Mouse (Mus musculus): ENCODE measurements around the gene Mdh2.
A peak's percentile ranks its signal among the peaks of the same experiment; 100 is the strongest.

Mdh2 gene

DNA sequence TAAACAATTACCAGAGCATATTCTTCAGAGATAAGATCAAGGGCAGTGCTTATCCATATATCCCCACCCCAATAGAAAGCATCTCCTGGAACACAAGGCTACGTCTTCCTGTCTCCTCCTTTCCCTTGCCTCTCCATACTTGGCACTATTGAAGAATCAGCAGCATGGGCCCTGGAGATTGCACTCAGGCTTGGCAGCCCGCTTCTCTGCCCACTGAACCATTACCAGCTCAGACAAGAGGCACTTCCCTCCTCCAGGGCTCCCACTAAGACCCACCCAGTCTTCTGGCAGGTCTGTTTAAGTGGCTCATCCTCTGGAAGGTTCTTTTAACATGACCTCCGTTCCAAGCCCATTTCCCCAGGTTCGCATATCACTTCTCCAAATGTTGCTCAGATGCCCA is 1.7 kb upstream of the Mdh2 start:
- DNase-seq (ENCODE audit: low spot score), result no peak

DNA sequence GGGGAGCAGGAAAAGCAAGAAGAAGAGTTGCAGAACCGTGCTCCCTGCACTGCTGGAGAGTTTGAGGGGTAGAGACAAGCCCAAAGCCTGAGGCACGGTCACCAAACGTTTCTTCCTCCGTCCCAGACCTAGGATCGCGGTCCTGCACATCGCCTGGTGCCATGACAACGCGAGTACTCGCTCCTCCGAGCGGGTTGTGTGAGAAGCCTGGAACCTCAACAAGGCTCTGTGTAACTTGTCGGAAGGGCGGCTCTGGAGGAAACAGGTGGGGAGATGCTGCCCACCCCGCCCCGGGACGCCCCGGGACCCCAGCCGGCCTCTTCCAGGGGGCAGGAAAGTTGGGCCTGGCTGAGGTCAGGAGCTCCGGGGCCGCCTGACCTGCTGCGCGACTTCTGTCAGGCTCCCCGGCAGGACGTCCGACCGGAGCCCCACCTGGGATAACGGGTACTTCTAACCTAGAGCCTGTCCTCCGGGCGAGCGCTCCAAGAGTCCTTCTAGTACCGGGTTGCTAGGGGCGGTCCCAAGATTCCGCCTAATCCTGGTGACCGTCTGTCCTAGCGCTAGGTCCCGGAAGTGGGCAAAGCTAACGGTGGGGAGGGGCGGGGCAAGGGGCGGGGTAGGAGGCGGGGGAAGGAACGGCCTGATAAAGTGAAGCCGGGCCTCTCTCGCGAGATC is 347 bp upstream of the Mdh2 start, which contains the start of gene Styxl1:
TSS of gene Styxl1 (minus strand) at position 590 of the 675 bp plus-strand sequence.
- peak; percentile 56 for DNase-seq (ENCODE audit: low spot score)

DNA sequence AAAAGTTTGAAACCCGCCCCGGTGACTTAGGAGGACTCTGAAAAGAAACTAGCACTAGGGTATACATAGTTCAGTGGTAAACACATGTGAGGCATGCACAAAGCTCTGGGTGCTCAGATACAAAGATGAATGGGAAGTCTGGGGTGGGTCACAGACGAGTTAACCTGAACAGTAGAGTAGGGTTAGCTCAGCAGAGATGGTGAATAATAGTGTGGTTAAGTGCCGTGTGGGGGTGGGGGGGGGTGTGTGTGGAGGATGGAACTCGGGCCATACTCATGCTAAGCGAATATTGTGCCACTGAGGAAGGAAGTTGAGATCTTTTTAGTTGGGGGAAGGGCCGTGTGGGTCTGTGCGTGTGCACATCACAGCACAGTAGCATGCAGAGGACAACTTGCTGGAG is 2.1 kb downstream of the Mdh2 start:
- DNase-seq (ENCODE audit: low spot score), result no peak

DNA sequence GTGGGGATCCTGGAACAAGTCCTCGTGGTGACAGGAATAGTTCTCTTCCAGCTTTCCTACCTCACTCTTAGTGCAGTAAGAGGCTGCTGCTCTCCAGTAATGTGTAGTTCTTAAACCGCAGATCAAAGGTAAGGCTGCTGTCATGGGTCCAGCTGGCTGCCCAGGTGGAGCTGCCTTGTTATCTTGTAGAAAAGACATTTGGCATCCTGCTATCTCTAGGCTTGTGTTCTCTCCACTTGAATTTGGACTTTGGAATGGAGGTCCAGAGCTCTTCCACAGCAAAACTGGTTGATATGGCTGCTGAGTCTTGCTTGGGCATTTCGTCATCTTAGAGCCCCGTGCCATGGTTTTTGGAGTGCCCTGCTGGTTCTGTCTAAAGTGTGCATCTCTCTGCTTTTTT is 4.6 kb downstream of the Mdh2 start:
- DNase-seq (ENCODE audit: low spot score), result no peak

DNA sequence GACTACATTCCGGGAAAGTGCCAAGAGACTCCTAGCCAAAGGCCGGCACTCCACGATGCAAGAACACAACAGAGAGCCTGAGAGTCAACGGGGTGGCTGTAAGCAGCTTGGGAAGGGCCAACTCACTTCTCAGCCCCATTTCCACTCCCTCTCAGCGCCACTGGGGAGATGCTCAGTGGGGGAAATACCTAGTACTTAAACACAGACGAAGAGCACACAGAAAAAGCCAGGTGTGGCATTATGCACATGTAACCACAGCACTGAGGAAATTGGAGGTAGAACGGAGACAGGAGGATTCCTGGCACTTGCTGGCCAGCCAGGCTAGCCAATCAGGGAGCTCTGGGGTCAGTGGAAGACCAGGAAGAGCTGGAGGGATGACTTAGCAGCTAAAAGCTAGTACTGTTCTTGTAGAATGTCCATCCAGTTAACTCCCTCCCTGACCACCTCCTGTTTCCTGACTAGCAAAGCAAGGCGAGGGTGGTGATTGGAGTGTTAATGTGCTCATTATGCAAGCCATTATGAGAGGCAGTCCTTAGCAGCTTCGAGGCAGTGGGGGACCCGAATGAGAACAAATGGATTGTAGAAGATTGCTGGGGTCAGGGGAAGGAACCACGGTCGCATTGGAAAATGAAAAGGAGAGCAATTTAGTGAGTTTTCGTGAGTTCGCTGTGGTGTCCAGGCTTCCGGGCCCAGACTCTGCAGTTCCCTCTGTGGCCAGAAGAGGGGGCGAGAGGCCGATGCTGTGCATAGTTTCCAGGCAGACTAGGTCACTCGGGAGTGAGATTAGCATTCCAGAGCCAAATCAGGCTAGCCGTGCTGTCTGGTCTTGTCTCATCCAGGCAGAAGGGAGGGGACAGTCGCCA is 15.9 kb downstream of the Mdh2 start:
- peak; percentile 94 for DNase-seq (ENCODE audit: low spot score)

DNA sequence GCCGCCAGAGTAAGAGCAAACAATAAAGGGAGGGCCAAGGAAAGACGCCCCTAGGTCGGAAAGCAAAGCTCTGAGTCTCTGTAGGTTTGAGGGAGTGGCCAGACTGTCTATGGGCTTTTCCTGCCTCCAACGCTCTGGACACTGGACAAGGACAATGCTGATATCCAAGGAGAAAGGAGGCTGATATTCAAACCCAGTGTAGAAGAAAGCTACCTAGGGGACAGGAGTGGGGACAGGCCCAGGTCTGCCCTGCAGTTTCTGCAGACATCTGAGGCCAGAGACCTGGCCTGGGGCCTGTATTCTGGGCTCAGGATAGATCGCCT is 16.5 kb downstream of the Mdh2 start:
- DNase-seq (ENCODE audit: low spot score), result no peak

DNA sequence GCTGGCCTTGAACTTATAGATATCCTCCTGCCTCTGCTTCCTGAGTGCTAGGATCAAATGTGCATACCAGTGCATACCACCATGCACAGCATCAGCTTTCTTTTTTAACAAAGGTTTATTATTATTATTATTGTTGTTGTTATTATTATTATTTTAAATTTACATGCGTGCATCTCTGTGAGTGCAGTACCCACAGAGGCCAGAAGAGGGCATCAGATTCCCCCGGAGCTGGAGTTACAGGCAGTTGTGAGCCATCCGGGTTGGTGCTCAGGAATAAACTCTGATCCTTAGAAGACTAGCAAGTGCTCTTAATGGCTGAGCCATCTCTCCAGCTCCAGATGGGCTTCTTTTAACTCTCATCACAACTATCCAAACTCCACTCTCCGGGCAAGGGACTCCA is 21.5 kb downstream of the Mdh2 start:
- DNase-seq (ENCODE audit: low spot score), result peak; percentile 44

DNA sequence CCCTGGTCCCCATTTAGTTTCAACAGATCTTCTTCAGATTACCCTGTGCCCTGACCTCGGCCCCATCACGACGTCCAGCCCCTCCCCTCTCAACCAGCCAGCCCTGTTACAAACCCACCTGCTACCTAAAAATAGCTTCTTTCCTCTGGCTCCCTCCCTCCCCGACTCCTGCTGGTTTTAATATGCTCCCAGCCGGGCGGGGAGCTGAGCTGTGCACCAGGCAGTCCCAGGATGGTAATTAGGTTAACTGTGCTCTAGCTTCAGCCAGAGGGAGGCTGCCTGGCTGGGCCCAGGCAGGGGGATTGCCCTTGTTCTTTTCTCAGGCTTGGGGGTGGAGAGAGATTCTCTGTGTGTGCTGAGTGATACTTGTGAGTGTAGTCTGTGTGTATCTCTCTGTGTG is 22.6 kb downstream of the Mdh2 start:
- DNase-seq (ENCODE audit: low spot score), result peak; percentile 69

DNA sequence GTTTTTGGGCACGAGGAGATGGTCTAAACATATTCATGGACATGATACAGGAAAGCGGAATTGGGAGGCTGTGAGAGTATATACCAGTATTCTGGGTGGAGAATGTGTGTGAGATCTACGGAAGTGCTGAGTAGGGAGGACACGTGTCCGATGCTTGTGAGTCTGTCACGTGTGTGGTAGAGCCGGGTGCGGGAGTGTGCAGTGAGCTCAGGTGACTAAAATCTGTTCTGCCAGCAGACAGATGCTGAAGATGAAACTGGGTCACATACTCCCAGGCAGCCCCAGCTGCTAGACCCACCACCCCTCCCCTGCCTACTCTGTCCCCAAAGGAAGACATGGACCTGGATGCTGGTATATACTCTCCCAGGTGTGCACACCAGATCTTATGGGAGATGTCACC is 24.4 kb downstream of the Mdh2 start:
- DNase-seq (ENCODE audit: low spot score), result no peak

DNA sequence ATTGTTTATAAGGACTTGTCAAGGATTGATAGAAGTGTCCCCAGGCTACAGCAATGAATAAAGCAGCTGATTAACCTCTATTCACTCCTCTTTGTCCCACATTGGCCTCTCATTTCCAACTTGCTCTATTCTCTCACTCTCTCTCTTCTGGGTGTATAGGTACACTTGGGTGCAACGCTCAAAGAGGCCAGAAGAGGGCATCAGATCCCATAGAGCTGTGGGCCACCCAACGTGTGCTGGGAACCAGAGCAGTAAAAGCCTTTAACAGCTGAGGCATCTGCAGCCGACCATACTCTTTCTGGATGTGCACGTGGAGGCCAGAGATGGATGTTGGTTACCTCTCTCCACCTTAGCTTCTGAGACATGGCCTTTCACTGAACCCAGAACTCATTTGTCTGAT is 24.9 kb downstream of the Mdh2 start:
- DNase-seq (ENCODE audit: low spot score), result no peak

DNA sequence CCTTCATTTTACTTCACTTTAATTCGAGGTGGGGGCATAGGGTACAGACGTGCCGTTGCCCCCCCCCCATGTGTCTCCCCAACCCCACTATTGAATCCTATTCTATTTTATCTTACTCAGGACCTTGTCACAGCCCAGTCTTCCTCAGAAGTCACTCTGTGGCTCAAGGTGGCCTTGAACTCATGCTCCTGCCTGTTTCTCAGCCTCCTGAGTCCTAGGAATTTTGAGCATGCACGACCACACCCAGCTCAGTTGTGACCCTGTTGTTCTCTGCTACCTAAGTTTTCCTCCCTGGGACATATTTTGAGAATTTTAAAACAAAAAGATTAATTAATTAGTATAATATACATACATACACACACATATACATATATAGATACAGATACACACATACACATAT is 25.4 kb downstream of the Mdh2 start:
- DNase-seq (ENCODE audit: low spot score), result no peak

DNA sequence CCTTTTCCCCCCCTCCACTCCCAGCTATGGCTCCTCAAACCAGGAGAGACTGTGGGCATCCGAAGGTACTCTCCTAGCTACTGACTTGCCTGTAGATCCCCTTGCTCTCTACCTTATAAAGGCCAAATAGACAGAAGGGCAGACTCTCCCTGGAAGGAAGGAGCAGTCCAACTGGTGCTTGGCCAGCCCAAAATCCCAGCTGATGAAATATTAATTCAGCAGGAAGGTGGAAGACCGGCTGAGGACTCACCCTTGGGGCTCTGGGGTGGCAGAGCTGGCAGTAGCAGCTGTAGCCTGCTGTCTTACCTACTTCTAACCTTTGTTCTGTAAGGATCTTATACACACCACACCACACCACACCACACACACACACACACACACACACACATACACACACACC is 26.5 kb downstream of the Mdh2 start:
- no peak for DNase-seq (ENCODE audit: low spot score)

DNA sequence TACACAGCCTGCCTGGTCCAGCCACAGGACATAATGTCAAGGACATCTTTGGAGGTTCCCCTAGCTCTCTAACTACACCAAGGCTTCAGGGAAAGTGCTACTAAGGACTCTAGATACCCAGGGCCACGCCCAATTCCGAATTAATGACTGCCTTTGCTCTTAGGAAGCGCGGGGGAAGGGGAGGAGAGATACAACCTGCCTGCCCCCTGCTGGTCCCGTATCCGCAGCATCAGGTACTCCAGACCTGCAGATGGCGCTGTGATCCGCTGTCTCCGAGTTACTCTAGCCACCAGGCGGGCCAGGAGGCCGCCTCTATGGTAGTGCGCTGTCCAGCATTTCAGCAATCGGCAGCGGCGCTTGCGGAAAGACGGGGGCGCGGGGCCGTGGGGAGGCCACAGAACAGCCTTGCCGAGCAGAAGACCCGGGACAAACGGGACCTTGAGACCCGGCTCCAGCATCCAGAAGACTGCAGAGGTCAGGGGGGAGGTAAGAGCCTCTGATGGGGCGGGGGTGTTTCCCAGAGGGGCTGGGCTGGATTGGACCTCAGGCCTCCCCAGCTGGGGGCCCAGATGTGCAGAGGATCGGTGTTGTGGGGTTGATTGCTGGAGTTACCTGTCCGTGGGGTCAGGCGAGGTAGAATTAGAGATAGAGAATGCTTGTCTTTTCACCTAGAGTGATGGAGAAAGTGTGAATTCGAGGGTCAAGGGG is 28.4 kb downstream of the Mdh2 start, which contains the start of gene Srrm3:
TSS of gene Srrm3 (plus strand) at position 336 of the 708 bp plus-strand sequence.
- DNase-seq (ENCODE audit: low spot score), result peak; percentile 92

DNA sequence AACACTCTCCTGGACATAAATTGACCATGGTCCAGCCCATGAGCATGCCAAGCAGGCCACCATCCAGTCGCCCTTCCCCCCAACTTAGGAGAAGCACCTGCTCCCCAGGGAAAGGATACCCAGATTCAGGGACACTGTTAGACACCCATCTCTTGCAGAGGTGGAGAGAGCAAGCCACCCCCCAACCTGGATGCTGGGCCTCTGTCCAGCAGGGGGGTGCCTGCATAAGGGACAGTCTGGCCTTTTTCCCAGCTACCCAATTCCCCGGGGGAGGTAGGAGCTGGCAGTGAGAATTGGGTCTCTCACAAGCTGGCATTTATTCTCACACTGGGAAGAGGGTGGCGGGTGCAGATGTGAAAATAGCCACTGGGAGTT is 29.0 kb downstream of the Mdh2 start:
- DNase-seq (ENCODE audit: low spot score), result no peak

DNA sequence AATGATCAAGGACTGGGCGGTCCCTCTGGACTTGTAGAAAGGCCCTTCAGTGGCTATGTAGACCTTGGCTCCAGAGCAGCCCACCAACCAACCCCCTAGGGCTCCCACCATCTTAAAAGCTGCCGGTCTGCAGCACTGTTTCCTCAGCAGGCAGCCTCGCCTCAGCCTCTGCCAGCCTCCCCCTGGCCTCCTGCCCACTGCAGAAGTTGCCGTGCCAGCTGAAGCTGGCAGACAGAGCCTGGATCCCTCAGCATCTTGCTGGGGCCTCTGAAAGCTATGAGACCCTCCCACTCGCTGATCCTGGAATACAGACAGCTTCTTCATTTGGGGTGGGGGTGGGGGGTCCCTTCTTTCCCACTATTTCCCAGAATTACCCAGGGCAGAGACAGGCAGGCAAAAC is 34.7 kb downstream of the Mdh2 start:
- DNase-seq (ENCODE audit: low spot score), result no peak

DNA sequence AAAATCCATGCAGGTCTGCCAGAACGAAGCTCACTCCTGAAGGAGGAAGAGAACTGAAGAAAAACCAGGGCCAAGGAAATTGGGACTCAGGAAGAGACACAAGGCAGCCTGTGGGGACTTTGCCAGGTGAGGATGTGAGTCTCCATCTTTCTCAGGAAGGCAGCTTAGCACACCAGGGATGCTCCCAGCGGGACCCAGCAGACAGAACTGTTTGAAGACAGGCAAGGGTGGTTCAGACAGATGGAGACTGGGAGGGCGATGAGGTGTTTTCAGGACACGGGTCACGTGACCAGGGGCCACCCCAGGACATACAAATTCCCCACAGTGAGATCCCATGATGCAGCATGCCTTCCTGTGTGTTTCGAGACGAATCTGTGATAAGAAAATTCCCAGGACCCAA is 40.2 kb downstream of the Mdh2 start:
- no peak for DNase-seq (ENCODE audit: low spot score)

DNA sequence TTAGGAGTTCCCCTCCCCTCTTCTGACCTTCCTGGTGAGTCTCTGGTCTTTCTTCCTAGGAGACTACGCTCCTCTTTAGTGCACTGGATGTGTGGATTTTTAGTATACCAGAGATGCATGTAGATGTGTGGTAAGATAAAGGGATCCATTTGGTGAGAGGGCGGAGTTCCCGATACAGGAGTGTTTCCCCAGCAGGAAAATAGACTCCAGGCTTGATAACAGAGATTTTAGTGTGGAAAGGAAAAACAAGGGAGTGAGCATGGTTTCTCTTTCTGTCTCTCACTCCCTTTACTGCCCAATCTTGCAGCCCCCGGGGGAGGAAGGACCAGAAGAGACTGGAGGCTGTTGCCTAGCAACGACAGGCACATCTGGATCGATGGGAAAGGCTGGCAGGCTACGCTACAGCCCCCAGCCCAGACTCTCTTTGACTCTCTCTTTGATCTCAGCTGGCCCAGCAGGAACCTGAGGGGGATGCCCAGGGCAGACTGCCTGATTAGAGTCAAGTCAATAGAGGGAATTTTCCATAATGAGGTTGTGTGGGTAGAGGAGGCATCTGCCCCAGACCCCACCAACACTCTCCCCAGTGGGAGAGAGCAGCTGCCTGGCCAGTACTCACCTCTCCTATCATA is 44.1 kb downstream of the Mdh2 start:
- peak; percentile 60 for DNase-seq (ENCODE audit: low spot score)

DNA sequence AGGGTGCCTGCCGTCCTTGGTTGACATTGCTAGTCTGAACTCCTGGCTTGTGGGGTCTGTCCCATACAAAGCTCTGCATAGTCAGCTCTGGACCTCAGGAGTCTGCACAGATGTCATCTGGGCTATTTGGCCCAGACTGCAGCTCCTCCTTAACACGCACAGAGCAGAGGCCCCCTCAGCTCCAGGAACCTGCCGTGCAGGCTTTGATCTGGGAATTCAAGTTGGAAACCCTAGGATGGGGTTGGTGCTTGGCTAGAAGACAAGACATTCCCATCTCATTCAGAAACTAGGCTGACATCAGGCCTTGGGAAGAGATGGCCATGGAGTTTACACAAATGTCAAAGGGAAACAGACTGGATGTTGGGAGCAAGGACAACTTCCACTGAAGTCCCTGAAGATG is 46.2 kb downstream of the Mdh2 start:
- no peak for DNase-seq (ENCODE audit: low spot score)

DNA sequence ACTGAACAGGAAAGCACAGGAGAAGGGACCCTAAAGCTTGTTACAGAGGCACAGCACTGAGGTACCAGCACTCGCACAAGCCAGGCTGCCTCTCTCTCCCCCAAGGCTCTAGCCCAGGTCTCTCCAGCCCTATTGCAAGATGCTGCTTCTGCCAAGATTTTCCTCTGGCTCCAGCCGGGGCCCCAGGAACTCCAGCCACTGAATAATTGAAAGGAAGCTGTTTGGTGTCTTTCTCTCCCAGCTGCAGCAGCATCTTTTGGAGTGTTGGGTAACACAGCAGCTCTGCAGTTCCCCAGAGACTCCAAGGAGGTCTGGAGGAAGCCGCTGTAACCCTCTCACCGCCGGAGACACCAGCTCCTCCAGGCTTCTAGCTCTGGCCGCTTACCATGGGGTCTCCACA is 47.9 kb downstream of the Mdh2 start:
- DNase-seq (ENCODE audit: low spot score), result peak; percentile 39

DNA sequence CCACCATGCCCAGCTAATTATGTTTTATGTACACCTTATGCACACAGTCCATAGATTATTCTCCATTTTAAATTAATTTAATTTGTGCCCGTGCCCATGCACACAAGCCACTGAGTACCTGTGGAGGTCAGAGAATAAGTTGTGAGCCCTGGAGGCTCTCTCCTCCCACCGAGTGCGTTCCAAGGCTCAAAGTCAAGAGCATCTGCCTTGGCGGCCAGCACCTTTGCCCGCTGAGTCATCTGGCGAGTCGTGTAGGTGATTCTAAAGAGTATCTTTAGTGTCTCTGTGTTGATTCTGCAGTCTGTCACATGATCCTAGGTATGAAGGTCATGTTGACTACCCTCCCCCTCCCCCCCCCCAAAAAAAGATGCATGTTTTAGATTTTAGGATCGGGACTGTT is 51.1 kb downstream of the Mdh2 start:
- DNase-seq (ENCODE audit: low spot score), result no peak

DNA sequence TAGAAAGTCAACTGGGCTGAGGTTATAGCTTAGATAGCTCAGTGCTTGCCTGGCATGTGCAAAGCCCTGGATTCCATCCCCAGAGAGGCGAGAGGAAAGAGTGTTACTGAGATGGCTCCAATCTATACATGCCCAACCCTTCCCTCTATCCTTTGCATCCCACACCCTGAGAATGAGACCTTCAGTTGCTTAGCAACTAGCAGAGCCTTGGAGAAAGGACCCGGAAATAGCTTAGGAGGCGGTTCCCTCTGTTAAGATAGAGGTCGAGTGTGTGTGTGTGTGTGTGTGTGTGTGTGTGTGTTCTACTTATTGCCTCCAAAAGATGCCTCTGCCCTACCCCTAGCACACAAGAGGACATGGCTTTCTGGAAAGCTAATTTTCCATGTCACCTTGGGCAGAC is 54.4 kb downstream of the Mdh2 start:
- peak; percentile 11 for DNase-seq (ENCODE audit: low spot score)

DNA sequence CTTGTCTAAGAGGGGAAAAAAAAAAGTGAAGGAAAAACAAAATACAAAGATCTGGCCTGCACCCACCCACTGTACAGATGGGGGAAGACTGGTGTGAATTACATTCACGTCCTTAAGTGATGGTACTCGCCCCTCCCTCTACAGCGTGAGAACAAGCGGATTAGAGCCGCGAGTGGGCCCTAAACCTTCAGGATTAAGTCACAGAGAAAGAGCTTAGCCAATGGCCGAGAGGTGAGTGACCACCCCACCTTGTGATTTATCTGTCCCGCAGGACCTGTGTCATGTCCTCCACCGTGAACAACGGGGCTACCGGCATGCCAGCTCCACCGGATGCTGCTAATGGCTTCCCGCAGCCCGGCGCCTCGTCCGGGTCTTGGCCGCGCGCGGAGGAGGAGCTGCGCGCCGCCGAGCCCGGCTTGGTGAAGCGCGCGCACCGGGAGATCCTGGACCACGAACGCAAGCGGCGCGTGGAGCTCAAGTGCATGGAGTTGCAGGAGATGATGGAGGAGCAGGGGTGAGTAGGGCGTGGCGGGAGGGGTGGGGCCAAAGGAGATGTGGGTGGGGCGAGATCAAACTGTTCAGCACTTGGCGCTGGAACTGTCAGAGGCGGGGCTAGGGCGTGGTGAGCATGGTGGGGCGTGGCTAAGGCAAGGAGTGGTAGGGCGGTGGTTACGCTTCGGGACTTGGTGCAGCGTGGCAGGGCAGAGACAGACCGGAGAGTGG is 56.6 kb downstream of the Mdh2 start:
- DNase-seq (ENCODE audit: low spot score), result peak; percentile 90

Measured in retina, embryonic 14.5 days (tissue).